Comparison of ENCODE assay signal across 9 mouse cellular contexts in genomic region chr10:81542727-81543460, GRCm38 (mm10). TPM values are rescaled to one million over a fixed set of nuclear protein-coding genes. Genes with fewer than 3 reads are reported as not detected.
A peak's percentile ranks its signal among the peaks of the same experiment; 100 is the strongest.
DNase-seq lines count a peak whose midpoint lies in the region; ATAC-seq lines count a peak whose summit lies in the region.
"Had no signal": no experiment of that assay in that cellular context is flagged by ENCODE, and none has a peak within 500 bp of the region (broad histone marks: within the 10 kb centered on the region; RNA-seq: fewer than 3 reads in every experiment).

No protein-coding gene starts in this region.

- DNase-seq in heart, adult 18-20 months = no peak
- DNase-seq in urinary bladder, adult 2 months (ENCODE audit: low spot score) = no peak
- no peak for DNase-seq in layer of hippocampus, adult 9-11 months
- DNase-seq in spleen, postnatal 4 days (ENCODE audit: low spot score in 2 of 2) = no peak
- DNase-seq: right cerebral cortex, postnatal 25 days had no signal

- no peaks in the 10 kb centered on the region for H3K27me3 ChIP-seq in heart, embryonic 13.5 days (replicated peaks)
- H3K27me3 ChIP-seq in hindbrain, embryonic 13.5 days = no peaks in the 10 kb centered on the region
- H3K27me3 ChIP-seq in midbrain, embryonic 12.5 days = no peaks in the 10 kb centered on the region

- H3K4me1 ChIP-seq in heart, embryonic 13.5 days = peaks cover 48% of the 10 kb centered on the region
- H3K4me1 ChIP-seq in brown adipose tissue, adult 24 weeks (ENCODE audit: control insufficient read depth, insufficient read depth, insufficient read length, low read length) = peaks cover 37% of the 10 kb centered on the region
- H3K4me1 ChIP-seq in hindbrain, embryonic 13.5 days (replicated peaks) = peaks cover 44% of the 10 kb centered on the region
- H3K4me1 ChIP-seq in midbrain, embryonic 12.5 days = peaks cover 32% of the 10 kb centered on the region

- H3K27ac ChIP-seq in heart, embryonic 13.5 days (replicated peaks) = no peak overlapping the region
- peak overlapping the region; percentile 89 for H3K27ac ChIP-seq in brown adipose tissue, adult 24 weeks (replicated peaks; ENCODE audit: low read depth, low read length)
- H3K27ac ChIP-seq in hindbrain, embryonic 13.5 days = no peak overlapping the region
- H3K27ac ChIP-seq in midbrain, embryonic 12.5 days (replicated peaks) = no peak overlapping the region

- 73% methylated on average over 7 of the region's 7 CpGs for WGBS in heart, embryonic 13.5 days
- whole genome bisulfite sequencing in hindbrain, embryonic 13.5 days = 79% methylated on average over 7 of the region's 7 CpGs
- WGBS in midbrain, embryonic 12.5 days = 77% methylated on average over 7 of the region's 7 CpGs

- peak overlapping the region; percentile 94 for H3K4me3 ChIP-seq in heart, embryonic 13.5 days
- H3K4me3 ChIP-seq in brown adipose tissue, adult 24 weeks (ENCODE audit: insufficient read depth, low read depth, low read length) = peak overlapping the region; percentile 77
- H3K4me3 ChIP-seq in hindbrain, embryonic 13.5 days = peak overlapping the region; percentile 97
- peak overlapping the region; percentile 94 for H3K4me3 ChIP-seq in midbrain, embryonic 12.5 days

- no peaks in the 10 kb centered on the region for H3K9me3 ChIP-seq in heart, embryonic 13.5 days
- H3K9me3 ChIP-seq in hindbrain, embryonic 13.5 days = no peaks in the 10 kb centered on the region
- H3K9me3 ChIP-seq in midbrain, embryonic 12.5 days = no peaks in the 10 kb centered on the region

- no peak for ATAC-seq in heart, embryonic 13.5 days (ENCODE audit: extremely low read depth, insufficient number of reproducible peaks, low FRiP score, low TSS enrichment)
- no peak for ATAC-seq in hindbrain, embryonic 13.5 days (ENCODE audit: low FRiP score)
- no peak for ATAC-seq in midbrain, embryonic 12.5 days (ENCODE audit: low FRiP score, low read depth)

- H3K4me2 ChIP-seq in heart, embryonic 13.5 days = peak overlapping the region; percentile 99
- peak overlapping the region; percentile 98 for H3K4me2 ChIP-seq in hindbrain, embryonic 13.5 days
- H3K4me2 ChIP-seq in midbrain, embryonic 12.5 days (replicated peaks) = peak overlapping the region; percentile 98

- peak overlapping the region; percentile 97 for H3K9ac ChIP-seq in heart, embryonic 13.5 days
- peak overlapping the region; percentile 99 for H3K9ac ChIP-seq in hindbrain, embryonic 13.5 days
- peak overlapping the region; percentile 93 for H3K9ac ChIP-seq in midbrain, embryonic 12.5 days (replicated peaks)

- H3K36me3 ChIP-seq in heart, embryonic 13.5 days = peaks cover 14% of the 10 kb centered on the region
- peaks cover 17% of the 10 kb centered on the region for H3K36me3 ChIP-seq in hindbrain, embryonic 13.5 days
- H3K36me3 ChIP-seq in midbrain, embryonic 12.5 days = peaks cover 6% of the 10 kb centered on the region; the same call in 1 of the 2 replicates

RNA-seq across cellular contexts. Expression of gene Gna11, which starts 2.1 kb away (rescaled TPM):
- 59.0 and 62.7 TPM in 2 replicates for polyA plus RNA-seq in heart, embryonic 13.5 days (2015; fragmentation: Nextera tagmentation; extraction: Ambion mirVana)
- total RNA-seq in heart, adult 18-20 months (2021) = 10 to 100 TPM; 47.8 to 49.8 TPM
- polyA plus RNA-seq in brown adipose tissue, adult 24 weeks (2012; ENCODE audit: insufficient read depth, insufficient read length, missing spikeins) = 34.1 and 41.1 TPM in 2 replicates
- polyA plus RNA-seq in hindbrain, embryonic 13.5 days (2015; fragmentation: Nextera tagmentation; extraction: Ambion mirVana) = 79.8 and 82.4 TPM in 2 replicates
- polyA plus RNA-seq in midbrain, embryonic 12.5 days (2016; fragmentation: Nextera tagmentation; extraction: Ambion mirVana) = 70.9 and 72.6 TPM in 2 replicates
- polyA plus RNA-seq in urinary bladder, adult 2 months (2012; rRNA removed) = 84.0 and 88.5 TPM in 2 replicates

RNA-seq across cellular contexts. Expression of gene Aes, which starts 16.4 kb away (rescaled TPM):
- polyA plus RNA-seq in heart, embryonic 13.5 days (2015; fragmentation: Nextera tagmentation; extraction: Ambion mirVana) = 629 and 649 TPM in 2 replicates
- total RNA-seq in heart, adult 18-20 months (2021) = 1,000 to 10,000 TPM; 1,011 to 1,083 TPM
- 679 and 754 TPM in 2 replicates for polyA plus RNA-seq in brown adipose tissue, adult 24 weeks (2012; ENCODE audit: insufficient read depth, insufficient read length, missing spikeins)
- 545 and 558 TPM in 2 replicates for polyA plus RNA-seq in hindbrain, embryonic 13.5 days (2015; fragmentation: Nextera tagmentation; extraction: Ambion mirVana)
- 524 and 532 TPM in 2 replicates for polyA plus RNA-seq in midbrain, embryonic 12.5 days (2016; fragmentation: Nextera tagmentation; extraction: Ambion mirVana)
- 385 and 562 TPM in 2 replicates for polyA plus RNA-seq in urinary bladder, adult 2 months (2012; rRNA removed)

RNA-seq across cellular contexts. Expression of gene Gna15, which starts 18.9 kb away (rescaled TPM):
- 1.5 and 2.0 TPM in 2 replicates for polyA plus RNA-seq in heart, embryonic 13.5 days (2015; fragmentation: Nextera tagmentation; extraction: Ambion mirVana)
- total RNA-seq in heart, adult 18-20 months (2021) = 1 to 10 TPM; 1.4 to 1.5 TPM
- not detected in 2 replicates for polyA plus RNA-seq in brown adipose tissue, adult 24 weeks (2012; ENCODE audit: insufficient read depth, insufficient read length, missing spikeins)
- polyA plus RNA-seq in hindbrain, embryonic 13.5 days (2015; fragmentation: Nextera tagmentation; extraction: Ambion mirVana) = 1.2 and 1.7 TPM in 2 replicates
- 0.58 and 1.0 TPM in 2 replicates for polyA plus RNA-seq in midbrain, embryonic 12.5 days (2016; fragmentation: Nextera tagmentation; extraction: Ambion mirVana)
- 16.1 and 16.2 TPM in 2 replicates for polyA plus RNA-seq in urinary bladder, adult 2 months (2012; rRNA removed)

RNA-seq across cellular contexts. Expression of gene Tle2, which starts 31.5 kb away (rescaled TPM):
- polyA plus RNA-seq in heart, embryonic 13.5 days (2015; fragmentation: Nextera tagmentation; extraction: Ambion mirVana) = 23.4 and 26.4 TPM in 2 replicates
- total RNA-seq in heart, adult 18-20 months (2021) = 1 to 10 TPM; 4.7 to 7.1 TPM
- 3.2 and 4.8 TPM in 2 replicates for polyA plus RNA-seq in brown adipose tissue, adult 24 weeks (2012; ENCODE audit: insufficient read depth, insufficient read length, missing spikeins)
- 27.7 and 28.9 TPM in 2 replicates for polyA plus RNA-seq in hindbrain, embryonic 13.5 days (2015; fragmentation: Nextera tagmentation; extraction: Ambion mirVana)
- 17.8 and 17.9 TPM in 2 replicates for polyA plus RNA-seq in midbrain, embryonic 12.5 days (2016; fragmentation: Nextera tagmentation; extraction: Ambion mirVana)
- polyA plus RNA-seq in urinary bladder, adult 2 months (2012; rRNA removed) = 67.4 and 93.4 TPM in 2 replicates

RNA-seq across cellular contexts. Expression of gene S1pr4, which starts 43.0 kb away (rescaled TPM):
- polyA plus RNA-seq in heart, embryonic 13.5 days (2015; fragmentation: Nextera tagmentation; extraction: Ambion mirVana) = 0.53 and 0.62 TPM in 2 replicates
- 1 to 10 TPM; 1.2 to 2.8 TPM for total RNA-seq in heart, adult 18-20 months (2021)
- 0.71 and 0.79 TPM in 2 replicates for polyA plus RNA-seq in brown adipose tissue, adult 24 weeks (2012; ENCODE audit: insufficient read depth, insufficient read length, missing spikeins)
- polyA plus RNA-seq in hindbrain, embryonic 13.5 days (2015; fragmentation: Nextera tagmentation; extraction: Ambion mirVana) = 0.93 and 0.95 TPM in 2 replicates
- polyA plus RNA-seq in midbrain, embryonic 12.5 days (2016; fragmentation: Nextera tagmentation; extraction: Ambion mirVana) = 0.41 and 0.77 TPM in 2 replicates
- 2.2 and 2.3 TPM in 2 replicates for polyA plus RNA-seq in urinary bladder, adult 2 months (2012; rRNA removed)
